Mouse (Mus musculus) embryonic fibroblast, embryonic 13.5 days (primary cell): Measurements from ENCODE around the gene Tmem183a. TPM values are rescaled to one million over a fixed set of nuclear protein-coding genes. Genes with fewer than 3 reads are reported as not detected.
A peak's percentile ranks its signal among the peaks of the same experiment; 100 is the strongest.

Experiments used
- H3K27ac ChIP-seq: 2 replicates; pipeline ENCODE4 v1.5.1; 2012; ENCODE audit warnings: low read length, control low read depth, inconsistent platforms; ENCODE audit not compliant: insufficient read depth
- H3K4me1 ChIP-seq: 2 replicates; pipeline ENCODE4 v1.6.1; 2011; ENCODE audit warnings: low read length; ENCODE audit not compliant: control insufficient read depth, insufficient read depth
- H3K4me3 ChIP-seq: 2 replicates; pipeline ENCODE4 v1.5.1; 2011; ENCODE audit warnings: mild to moderate bottlenecking, control low read depth, low read length; ENCODE audit not compliant: insufficient read depth
- CTCF ChIP-seq: IDR thresholded peaks from 2 replicates; pipeline ENCODE4 v1.5.1; 2011; ENCODE audit warnings: mild to moderate bottlenecking, control low read depth, low read length, moderate library complexity, borderline replicate concordance; ENCODE audit not compliant: insufficient read depth
- POLR2A ChIP-seq: IDR thresholded peaks from 2 replicates; pipeline ENCODE4 v1.6.1; 2011; ENCODE audit warnings: low read depth, mild to moderate bottlenecking, control low read depth, low read length, moderate library complexity
- polyA plus RNA-seq: library from polyadenylated mRNA; stranded (reverse); fragments of >200 nt; gene quantifications from 2 replicates; pipeline ENCODE4 v1.2.4, GENCODE M21; 2011; ENCODE audit warnings: low read depth; ENCODE audit not compliant: missing spikeins, insufficient read length

The Tmem183a gene
- polyA plus RNA-seq, 1 experiment, result 66.3 TPM

DNA sequence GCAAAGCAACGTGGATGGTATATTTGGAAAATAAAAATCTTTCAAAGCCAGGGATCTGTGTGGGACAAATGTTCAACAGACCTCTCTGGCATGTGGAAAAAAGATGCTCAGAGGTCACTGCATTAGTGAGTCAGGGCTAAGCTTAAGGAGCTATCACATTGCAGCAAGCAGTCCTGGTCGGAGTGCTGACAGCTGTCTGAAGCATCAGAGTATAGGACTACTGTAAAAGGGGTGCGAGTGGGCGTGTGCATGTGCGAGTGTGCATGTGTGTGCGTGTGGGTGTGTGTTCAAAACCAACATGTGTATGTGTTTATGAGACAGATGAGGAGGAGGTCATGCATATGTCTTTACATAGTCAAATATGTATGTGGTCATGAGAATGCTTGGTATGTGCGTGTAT, 22.6 kb downstream of the Tmem183a start:
- no peaks in the 10 kb centered on the region for H3K4me1 ChIP-seq
- H3K4me3 ChIP-seq, result no peak overlapping the region
- no peak overlapping the region for H3K27ac ChIP-seq
- TF ChIP-seq POLR2A, result no peak
- no peak for TF ChIP-seq CTCF

DNA sequence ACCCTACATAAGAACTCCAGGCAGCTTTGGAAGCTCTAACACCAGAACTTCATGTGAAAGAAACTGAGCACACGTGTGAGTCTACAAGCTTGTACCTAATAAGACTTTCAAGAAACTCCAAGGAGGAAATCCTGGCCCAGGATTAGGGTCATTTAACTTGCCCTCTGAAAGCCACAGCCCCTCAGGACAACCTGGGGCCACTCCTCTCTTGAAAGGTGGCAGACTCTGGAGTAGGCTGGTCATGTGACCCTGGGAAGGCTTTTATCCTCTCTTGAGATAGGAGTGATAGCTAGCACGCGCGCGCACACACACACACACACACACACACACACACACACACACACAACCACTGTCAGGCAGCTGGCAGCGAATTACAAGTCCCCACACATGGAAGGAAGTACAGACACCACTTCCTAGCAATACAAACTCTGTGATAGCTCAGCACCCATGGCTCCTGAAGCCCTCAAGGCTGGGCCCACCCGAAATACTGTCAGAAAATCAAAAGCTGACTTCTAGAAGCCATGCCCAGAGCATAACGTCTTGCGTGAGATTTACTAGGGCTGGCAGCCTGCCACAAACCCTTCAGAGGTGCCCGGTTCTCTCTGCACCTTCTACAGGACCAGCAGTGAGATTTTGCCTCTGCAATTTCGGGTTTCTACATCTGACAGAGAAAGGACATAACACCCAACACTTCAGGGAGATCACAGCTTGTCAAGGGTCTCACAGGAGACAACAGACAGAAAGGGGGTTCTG, 24.6 kb downstream of the Tmem183a start:
- no peak overlapping the region for H3K4me3 ChIP-seq
- H3K27ac ChIP-seq, result no peak overlapping the region
- no peak for TF ChIP-seq POLR2A
- peaks cover 3% of the 10 kb centered on the region; the same call in 1 of the 2 replicates for H3K4me1 ChIP-seq

DNA sequence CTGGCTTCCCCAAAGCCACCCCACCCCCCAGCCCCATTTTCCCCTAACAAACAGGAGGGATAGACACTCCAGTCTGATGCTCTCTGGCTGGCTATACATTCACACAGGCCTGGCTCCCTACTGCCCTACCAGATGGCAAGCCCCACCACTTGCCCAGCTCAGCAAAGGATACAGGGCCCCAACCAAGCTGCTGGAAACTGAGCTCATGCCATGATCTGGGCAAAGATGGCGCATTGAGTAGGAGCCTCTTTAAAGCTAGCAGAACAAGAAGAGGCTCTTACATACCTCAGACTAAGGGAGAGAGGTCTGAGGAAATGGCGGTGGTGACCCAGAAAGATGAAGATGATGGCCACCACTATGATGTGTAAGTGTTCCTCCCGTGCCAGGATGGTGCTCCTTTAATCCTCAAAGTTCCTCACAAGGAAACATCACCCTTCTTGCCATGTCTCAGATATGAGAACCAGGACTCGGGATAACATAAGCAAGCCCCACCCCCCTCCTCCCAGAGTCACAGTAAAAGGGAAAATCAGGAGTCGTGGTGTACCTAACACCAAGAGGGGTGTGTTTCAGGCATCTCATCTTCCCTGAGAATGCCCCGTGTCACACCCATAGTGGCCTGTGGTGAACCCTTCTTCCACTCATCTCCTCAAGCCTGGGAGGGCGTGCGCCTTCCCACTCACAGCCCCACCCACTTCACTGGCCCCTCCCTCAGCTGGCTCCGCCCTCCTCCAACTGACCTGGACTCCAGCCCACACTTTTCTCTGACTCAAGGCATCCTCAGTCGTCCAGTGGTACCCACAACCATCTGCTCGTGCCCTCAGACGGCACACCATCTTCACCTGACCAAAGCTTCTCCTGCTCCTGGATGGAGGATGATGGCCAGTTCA, 25.6 kb downstream of the Tmem183a start:
- no peak overlapping the region for H3K4me3 ChIP-seq
- H3K4me1 ChIP-seq, result peaks cover 3% of the 10 kb centered on the region; the same call in 1 of the 2 replicates
- H3K27ac ChIP-seq, result no peak overlapping the region
- TF ChIP-seq POLR2A (no peak), CTCF (no peak)

- Histone ChIP-seq H3K4me3 (no peak overlapping the region), H3K4me1 (peaks cover 3% of the 10 kb centered on the region; the same call in 1 of the 2 replicates), H3K27ac (no peak overlapping the region)
- TF ChIP-seq POLR2A (no peak), CTCF (no peak)
These were observed 26.4 kb downstream of the Tmem183a start for GRCm38 (mm10) chr1:134335211-134335923.

- no peak for TF ChIP-seq CTCF
- no peak for TF ChIP-seq POLR2A
- no peak overlapping the region for H3K4me3 ChIP-seq
- peaks cover 3% of the 10 kb centered on the region; the same call in 1 of the 2 replicates for H3K4me1 ChIP-seq
- no peak overlapping the region for H3K27ac ChIP-seq
These were observed 27.5 kb downstream of the Tmem183a start for GRCm38 (mm10) chr1:134334111-134334827.

DNA sequence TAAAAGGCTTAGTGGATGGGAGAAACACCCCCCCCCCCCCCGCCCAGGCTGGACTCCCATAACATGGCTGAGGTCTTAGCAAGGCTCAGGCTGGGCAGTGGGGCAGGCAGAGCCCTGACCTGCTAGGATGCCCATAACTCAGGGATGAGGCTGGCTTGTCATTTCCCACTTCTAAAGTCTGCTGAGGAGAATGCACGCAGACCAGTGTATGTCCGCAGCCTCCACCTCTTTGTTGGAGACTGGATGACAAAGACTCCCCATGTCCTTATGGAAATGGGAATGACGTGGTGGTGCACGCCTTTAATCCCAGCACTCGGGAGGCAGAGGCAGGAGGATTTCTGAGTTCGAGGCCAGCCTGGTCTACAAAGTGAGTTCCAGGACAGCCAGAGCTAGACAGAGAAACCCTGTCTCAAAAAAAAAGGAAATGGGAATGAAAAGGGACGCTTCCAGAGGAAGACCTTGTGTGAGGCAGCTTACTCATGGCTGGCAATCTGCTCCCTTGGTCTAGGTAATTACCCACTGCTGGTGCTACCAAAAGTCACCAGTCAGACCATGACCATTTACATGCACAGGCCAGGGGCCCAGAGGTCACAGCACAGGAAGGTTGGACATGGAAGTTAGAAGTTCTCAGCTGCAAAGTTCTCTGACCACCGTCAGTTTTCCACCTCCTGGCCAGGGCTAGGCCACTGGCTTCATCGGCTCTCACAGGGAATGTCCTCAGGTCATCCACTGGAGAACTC, 28.2 kb downstream of the Tmem183a start:
- Histone ChIP-seq H3K27ac (no peak overlapping the region), H3K4me3 (no peak overlapping the region), H3K4me1 (peaks cover 3% of the 10 kb centered on the region; the same call in 1 of the 2 replicates)
- no peak for TF ChIP-seq CTCF
- no peak for TF ChIP-seq POLR2A

DNA sequence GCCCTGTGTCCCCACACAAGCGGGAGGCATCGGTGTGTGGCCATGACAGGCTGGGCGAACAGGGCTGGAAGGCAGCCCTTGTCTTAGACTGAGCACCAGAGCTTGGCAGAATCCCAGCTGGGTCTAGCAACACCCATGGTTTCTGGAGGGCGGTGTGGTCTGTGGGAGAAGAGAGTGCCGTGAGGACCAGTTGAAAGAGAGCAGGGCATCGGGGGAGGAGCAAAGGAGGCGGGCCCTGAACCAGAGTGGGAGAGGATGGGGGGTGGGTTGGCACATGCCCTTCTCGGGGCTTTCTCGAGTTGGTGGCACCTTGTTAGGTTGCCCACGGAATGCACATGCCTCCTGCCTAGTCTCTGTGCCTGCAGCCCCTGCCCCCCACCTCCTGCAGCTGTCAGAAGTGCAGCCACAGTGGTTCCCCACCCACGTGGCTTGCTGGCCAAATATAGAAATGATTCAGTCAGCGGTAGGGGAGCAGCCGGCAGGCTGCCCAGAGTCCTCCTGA, 29.0 kb downstream of the Tmem183a start, which contains the start of gene Ppfia4:
Gene Ppfia4 (minus strand): TSS at position 159 of the 502 bp plus-strand sequence.
- Histone ChIP-seq H3K27ac (no peak within 1 kb of the TSS; the same call in 1 of the 2 replicates), H3K4me3 (no peak within 1 kb of the TSS), H3K4me1 (peaks cover 3% of the 10 kb centered on the region; the same call in 1 of the 2 replicates)
- TF ChIP-seq POLR2A (no peak), CTCF (no peak)

DNA sequence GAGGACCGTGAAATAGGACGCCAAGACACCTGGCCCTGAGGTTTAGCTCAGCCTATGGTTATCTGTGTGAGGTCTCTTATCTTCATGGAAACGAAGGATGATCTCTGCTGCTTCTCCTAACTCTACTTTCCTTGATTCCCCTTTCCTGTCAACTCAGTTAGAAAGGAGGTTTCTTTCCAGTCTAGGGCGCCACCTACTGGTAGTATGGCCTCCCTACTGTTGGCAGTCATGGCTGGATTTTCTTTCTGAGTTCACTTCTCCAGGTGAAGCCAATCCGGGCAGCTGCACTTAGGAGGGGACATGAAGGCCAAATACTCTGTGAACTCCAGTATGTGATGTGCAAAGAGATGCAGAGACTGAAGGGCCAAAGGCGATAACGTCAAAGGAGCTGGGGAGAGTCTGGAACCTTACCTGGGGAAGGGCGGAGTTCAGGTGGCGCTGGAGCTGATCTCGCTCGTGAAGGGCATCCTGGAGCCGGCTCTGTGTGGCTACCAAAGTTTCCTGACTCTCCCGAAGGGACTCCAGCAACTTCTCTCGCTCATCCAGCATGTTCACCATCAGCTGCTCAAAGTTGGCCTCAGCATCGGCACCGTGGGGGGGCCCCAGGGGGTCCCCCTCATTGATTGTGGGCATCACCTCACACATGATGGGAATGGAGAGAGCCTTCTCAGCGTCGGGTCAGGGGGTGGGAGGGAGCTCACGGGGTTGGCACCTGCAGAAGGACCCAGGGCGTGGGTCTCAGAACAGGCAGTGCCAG, 29.7 kb downstream of the Tmem183a start:
- TF ChIP-seq CTCF (peak; percentile 39; the same call in 1 of the 2 replicates), POLR2A (no peak)
- Histone ChIP-seq H3K27ac (no peak overlapping the region; the same call in 1 of the 2 replicates), H3K4me3 (no peak overlapping the region), H3K4me1 (peaks cover 3% of the 10 kb centered on the region; the same call in 1 of the 2 replicates)
